Mouse (Mus musculus) liver (tissue): ENCODE data around the gene Cyb561a3.
A peak's percentile ranks its signal among the peaks of the same experiment; 100 is the strongest.

Experiments
- DNase-seq: peaks from one replicate; pipeline ENCODE4 v3.0.0-alpha.2; 2020; ENCODE audit warnings: mixed read lengths

The Cyb561a3 gene

GRCm38 (mm10) chr19:10591659-10592377, 14.8 kb downstream of the Cyb561a3 start:
- no peak for DNase-seq

GRCm38 (mm10) chr19:10598188-10598587, 21.2 kb downstream of the Cyb561a3 start:
- peak; percentile 42 for DNase-seq

GRCm38 (mm10) chr19:10599648-10600047, 22.7 kb downstream of the Cyb561a3 start:
- no peak for DNase-seq

GRCm38 (mm10) chr19:10602247-10602769, 25.3 kb downstream of the Cyb561a3 start:
- no peak for DNase-seq

GRCm38 (mm10) chr19:10602787-10603186, 25.8 kb downstream of the Cyb561a3 start:
- DNase-seq: peak; percentile 90

GRCm38 (mm10) chr19:10603660-10604523, 26.9 kb downstream of the Cyb561a3 start:
- no peak for DNase-seq

- DNase-seq: no peak
Measured at GRCm38 (mm10) chr19:10604534-10604933, 27.6 kb downstream of the Cyb561a3 start.

- peak; percentile 99 for DNase-seq
Measured at GRCm38 (mm10) chr19:10605293-10605900, 28.4 kb downstream of the Cyb561a3 start, which contains the start of the genes Ddb1 and Tkfc. Ddb1 (plus strand) TSS chr19:10605327. Tkfc (minus strand) TSS chr19:10605654.

GRCm38 (mm10) chr19:10605901-10606622, 29.1 kb downstream of the Cyb561a3 start:
- DNase-seq: peak; percentile 64

GRCm38 (mm10) chr19:10608573-10609240, 31.7 kb downstream of the Cyb561a3 start:
- DNase-seq: no peak

GRCm38 (mm10) chr19:10634106-10634871, 57.3 kb downstream of the Cyb561a3 start, which contains the start of gene Vwce:
Vwce (plus strand) TSS chr19:10634213.
- DNase-seq: peak; percentile 78

GRCm38 (mm10) chr19:10634872-10635318, 57.9 kb downstream of the Cyb561a3 start:
- DNase-seq: peak; percentile 85

GRCm38 (mm10) chr19:10637840-10638239, 60.9 kb downstream of the Cyb561a3 start:
- DNase-seq: no peak

GRCm38 (mm10) chr19:10640080-10640479, 63.1 kb downstream of the Cyb561a3 start:
- peak; percentile 59 for DNase-seq

- DNase-seq: no peak
Measured at GRCm38 (mm10) chr19:10640589-10641378, 63.8 kb downstream of the Cyb561a3 start.
